Mouse (Mus musculus): ENCODE measurements around the gene Aco1. TPM values are rescaled to one million over a fixed set of nuclear protein-coding genes. Genes with fewer than 3 reads are reported as not detected.

Gene Aco1
- polyA plus RNA-seq, 1 experiment from 2014 or later: 28.8 TPM

GRCm38 (mm10) chr4:40174321-40174720 lies 31.4 kb downstream of the Aco1 start:
- Histone ChIP-seq H3K36me3 (ENCODE audit: control insufficient read depth, insufficient read depth, low read length) (peaks cover 47% of the 10 kb centered on the region), H3K27me3 (ENCODE audit: control insufficient read depth, insufficient read depth, low read length) (no peaks in the 10 kb centered on the region), H3K4me2 (ENCODE audit: low read length) (no peak overlapping the region), H3K4me1 (ENCODE audit: control insufficient read depth in 2 of 2, insufficient read depth in 2 of 2, low read length in 2 of 2) (peaks cover 0 to 11% of the 10 kb centered on the region in 2 experiments; a peak in 1 of 4 replicates), H3K9me3 (ENCODE audit: control insufficient read depth, low read length) (no peaks in the 10 kb centered on the region), H3K9ac (ENCODE audit: low read length) (no peak overlapping the region), H3K4me3 (ENCODE audit: control insufficient read depth in 1 of 2, insufficient read depth in 1 of 2, low read depth in 1 of 2, low read length in 2 of 2) (no peak overlapping the region), H3K27ac (replicated peaks in 1 of 2; ENCODE audit: control insufficient read depth in 1 of 2, insufficient read depth in 1 of 2, low read depth in 2 of 2, low read length in 2 of 2) (peak overlapping the region in 1 of 2 experiments; percentile 18; a peak in 1 of 4 replicates)
- WGBS: 48% methylated on average over 4 of the region's 4 CpGs
- ATAC-seq (ENCODE audit: insufficient number of reproducible peaks, insufficient read depth, low FRiP score, low read depth): no peak; the same call in 1 of the 2 replicates

- no peak overlapping the region for H3K4me2 ChIP-seq (ENCODE audit: low read length)
- peaks cover 0 to 11% of the 10 kb centered on the region in 2 experiments; a peak in 1 of 4 replicates for H3K4me1 ChIP-seq (ENCODE audit: control insufficient read depth in 2 of 2, insufficient read depth in 2 of 2, low read length in 2 of 2)
- no peak overlapping the region for H3K9ac ChIP-seq (ENCODE audit: low read length)
- no peaks in the 10 kb centered on the region for H3K27me3 ChIP-seq (ENCODE audit: control insufficient read depth, insufficient read depth, low read length)
- no peak for ATAC-seq (ENCODE audit: insufficient number of reproducible peaks, insufficient read depth, low FRiP score, low read depth)
- H3K27ac ChIP-seq (replicated peaks in 1 of 2; ENCODE audit: control insufficient read depth in 1 of 2, insufficient read depth in 1 of 2, low read depth in 2 of 2, low read length in 2 of 2): no peak overlapping the region
- no peak overlapping the region for H3K4me3 ChIP-seq (ENCODE audit: control insufficient read depth in 1 of 2, insufficient read depth in 1 of 2, low read depth in 1 of 2, low read length in 2 of 2)
- no peaks in the 10 kb centered on the region for H3K9me3 ChIP-seq (ENCODE audit: control insufficient read depth, low read length)
- H3K36me3 ChIP-seq (ENCODE audit: control insufficient read depth, insufficient read depth, low read length): peaks cover 71% of the 10 kb centered on the region
- WGBS: 79% methylated on average over 17 of the region's 17 CpGs
These were observed 35.7 kb downstream of the Aco1 start for GRCm38 (mm10) chr4:40178584-40178983.

- Histone ChIP-seq H3K27me3 (ENCODE audit: control insufficient read depth, insufficient read depth, low read length) (no peaks in the 10 kb centered on the region), H3K4me1 (ENCODE audit: control insufficient read depth in 2 of 2, insufficient read depth in 2 of 2, low read length in 2 of 2) (no peaks in the 10 kb centered on the region), H3K4me3 (ENCODE audit: control insufficient read depth in 1 of 2, insufficient read depth in 1 of 2, low read depth in 1 of 2, low read length in 2 of 2) (no peak overlapping the region), H3K9me3 (ENCODE audit: control insufficient read depth, low read length) (no peaks in the 10 kb centered on the region), H3K27ac (replicated peaks in 1 of 2; ENCODE audit: control insufficient read depth in 1 of 2, insufficient read depth in 1 of 2, low read depth in 2 of 2, low read length in 2 of 2) (no peak overlapping the region), H3K4me2 (ENCODE audit: low read length) (no peak overlapping the region), H3K36me3 (ENCODE audit: control insufficient read depth, insufficient read depth, low read length) (peaks cover 86% of the 10 kb centered on the region), H3K9ac (ENCODE audit: low read length) (no peak overlapping the region)
- WGBS: 92% methylated on average over 6 of the region's 6 CpGs
- ATAC-seq (ENCODE audit: insufficient number of reproducible peaks, insufficient read depth, low FRiP score, low read depth): no peak
These were observed 37.2 kb downstream of the Aco1 start for GRCm38 (mm10) chr4:40180046-40180445.

GRCm38 (mm10) chr4:40181681-40182080 lies 38.8 kb downstream of the Aco1 start:
- WGBS: 95% methylated on average over 8 of the region's 8 CpGs
- Histone ChIP-seq H3K4me3 (ENCODE audit: control insufficient read depth in 1 of 2, insufficient read depth in 1 of 2, low read depth in 1 of 2, low read length in 2 of 2) (no peak overlapping the region), H3K27ac (replicated peaks in 1 of 2; ENCODE audit: control insufficient read depth in 1 of 2, insufficient read depth in 1 of 2, low read depth in 2 of 2, low read length in 2 of 2) (no peak overlapping the region), H3K36me3 (ENCODE audit: control insufficient read depth, insufficient read depth, low read length) (peaks cover 86% of the 10 kb centered on the region), H3K9ac (ENCODE audit: low read length) (no peak overlapping the region), H3K27me3 (ENCODE audit: control insufficient read depth, insufficient read depth, low read length) (no peaks in the 10 kb centered on the region), H3K4me1 (ENCODE audit: control insufficient read depth in 2 of 2, insufficient read depth in 2 of 2, low read length in 2 of 2) (no peaks in the 10 kb centered on the region), H3K4me2 (ENCODE audit: low read length) (no peak overlapping the region), H3K9me3 (ENCODE audit: control insufficient read depth, low read length) (no peaks in the 10 kb centered on the region)
- ATAC-seq (ENCODE audit: insufficient number of reproducible peaks, insufficient read depth, low FRiP score, low read depth): no peak

GRCm38 (mm10) chr4:40182651-40183320 lies 39.9 kb downstream of the Aco1 start:
- WGBS: 43% methylated on average over 14 of the region's 14 CpGs
- ATAC-seq (ENCODE audit: insufficient number of reproducible peaks, insufficient read depth, low FRiP score, low read depth): no peak
- peaks cover 92% of the 10 kb centered on the region for H3K36me3 ChIP-seq (ENCODE audit: control insufficient read depth, insufficient read depth, low read length)

GRCm38 (mm10) chr4:40183781-40184180 lies 40.9 kb downstream of the Aco1 start:
- Histone ChIP-seq H3K9me3 (ENCODE audit: control insufficient read depth, low read length) (no peaks in the 10 kb centered on the region), H3K27me3 (ENCODE audit: control insufficient read depth, insufficient read depth, low read length) (no peaks in the 10 kb centered on the region), H3K9ac (ENCODE audit: low read length) (no peak overlapping the region), H3K36me3 (ENCODE audit: control insufficient read depth, insufficient read depth, low read length) (peaks cover 92% of the 10 kb centered on the region), H3K4me1 (ENCODE audit: control insufficient read depth in 2 of 2, insufficient read depth in 2 of 2, low read length in 2 of 2) (no peaks in the 10 kb centered on the region), H3K4me3 (ENCODE audit: control insufficient read depth in 1 of 2, insufficient read depth in 1 of 2, low read depth in 1 of 2, low read length in 2 of 2) (no peak overlapping the region), H3K4me2 (ENCODE audit: low read length) (no peak overlapping the region), H3K27ac (replicated peaks in 1 of 2; ENCODE audit: control insufficient read depth in 1 of 2, insufficient read depth in 1 of 2, low read depth in 2 of 2, low read length in 2 of 2) (no peak overlapping the region)
- 92% methylated on average over 6 of the region's 6 CpGs for WGBS
- ATAC-seq (ENCODE audit: insufficient number of reproducible peaks, insufficient read depth, low FRiP score, low read depth): no peak

More at GRCm38 (mm10) chr4:40182651-40183320, 39.9 kb downstream of the Aco1 start:
- H3K27ac ChIP-seq (replicated peaks in 1 of 2; ENCODE audit: control insufficient read depth in 1 of 2, insufficient read depth in 1 of 2, low read depth in 2 of 2, low read length in 2 of 2): no peak overlapping the region
- no peaks in the 10 kb centered on the region for H3K27me3 ChIP-seq (ENCODE audit: control insufficient read depth, insufficient read depth, low read length)
- H3K9me3 ChIP-seq (ENCODE audit: control insufficient read depth, low read length): no peaks in the 10 kb centered on the region
- no peak overlapping the region for H3K4me3 ChIP-seq (ENCODE audit: control insufficient read depth in 1 of 2, insufficient read depth in 1 of 2, low read depth in 1 of 2, low read length in 2 of 2)
- no peaks in the 10 kb centered on the region for H3K4me1 ChIP-seq (ENCODE audit: control insufficient read depth in 2 of 2, insufficient read depth in 2 of 2, low read length in 2 of 2)
- no peak overlapping the region for H3K4me2 ChIP-seq (ENCODE audit: low read length)
- H3K9ac ChIP-seq (ENCODE audit: low read length): no peak overlapping the region

GRCm38 (mm10) chr4:40184470-40184869 lies 41.6 kb downstream of the Aco1 start:
- Histone ChIP-seq H3K27me3 (ENCODE audit: control insufficient read depth, insufficient read depth, low read length) (no peaks in the 10 kb centered on the region), H3K4me1 (ENCODE audit: control insufficient read depth in 2 of 2, insufficient read depth in 2 of 2, low read length in 2 of 2) (no peaks in the 10 kb centered on the region), H3K9me3 (ENCODE audit: control insufficient read depth, low read length) (no peaks in the 10 kb centered on the region), H3K36me3 (ENCODE audit: control insufficient read depth, insufficient read depth, low read length) (peaks cover 95% of the 10 kb centered on the region), H3K4me2 (ENCODE audit: low read length) (no peak overlapping the region), H3K4me3 (ENCODE audit: control insufficient read depth in 1 of 2, insufficient read depth in 1 of 2, low read depth in 1 of 2, low read length in 2 of 2) (no peak overlapping the region), H3K9ac (ENCODE audit: low read length) (no peak overlapping the region), H3K27ac (replicated peaks in 1 of 2; ENCODE audit: control insufficient read depth in 1 of 2, insufficient read depth in 1 of 2, low read depth in 2 of 2, low read length in 2 of 2) (no peak overlapping the region)
- 74% methylated on average over 5 of the region's 5 CpGs for WGBS
- ATAC-seq (ENCODE audit: insufficient number of reproducible peaks, insufficient read depth, low FRiP score, low read depth): no peak

- Histone ChIP-seq H3K4me1 (ENCODE audit: control insufficient read depth in 2 of 2, insufficient read depth in 2 of 2, low read length in 2 of 2) (peaks cover 0 to 7% of the 10 kb centered on the region in 2 experiments; a peak in 1 of 4 replicates), H3K4me3 (ENCODE audit: control insufficient read depth in 1 of 2, insufficient read depth in 1 of 2, low read depth in 1 of 2, low read length in 2 of 2) (no peak overlapping the region), H3K27me3 (ENCODE audit: control insufficient read depth, insufficient read depth, low read length) (no peaks in the 10 kb centered on the region), H3K36me3 (ENCODE audit: control insufficient read depth, insufficient read depth, low read length) (peaks cover 85% of the 10 kb centered on the region), H3K9me3 (ENCODE audit: control insufficient read depth, low read length) (no peaks in the 10 kb centered on the region), H3K27ac (replicated peaks in 1 of 2; ENCODE audit: control insufficient read depth in 1 of 2, insufficient read depth in 1 of 2, low read depth in 2 of 2, low read length in 2 of 2) (no peak overlapping the region), H3K4me2 (ENCODE audit: low read length) (no peak overlapping the region), H3K9ac (ENCODE audit: low read length) (no peak overlapping the region)
- WGBS: 90% methylated on average over 7 of the region's 7 CpGs
- ATAC-seq (ENCODE audit: insufficient number of reproducible peaks, insufficient read depth, low FRiP score, low read depth): no peak
These were observed 45.1 kb downstream of the Aco1 start for GRCm38 (mm10) chr4:40187956-40188355.

Data from heart, embryonic 14.5 days (tissue).